16 mouse cellular contexts compared by ENCODE assay signal in the genomic region with DNA sequence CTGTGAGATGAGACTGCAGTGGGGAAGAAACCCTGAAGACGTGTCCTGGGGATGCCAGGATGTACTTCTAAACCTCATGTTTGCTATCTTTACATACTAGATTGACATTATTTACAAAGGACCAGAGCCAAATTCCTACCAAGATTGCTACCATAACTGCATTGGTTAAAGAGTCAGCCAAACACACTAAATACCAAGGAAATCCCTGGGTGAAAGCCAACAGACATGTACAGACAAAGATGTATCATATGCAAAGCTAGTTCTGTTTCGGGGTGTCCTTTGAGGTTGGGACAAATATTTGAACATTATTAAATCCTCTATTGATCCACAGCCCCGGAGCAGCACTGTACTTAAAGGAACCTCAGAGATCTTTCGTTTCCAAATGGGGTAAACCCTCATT.
"Had no signal": no experiment of that assay in that cellular context is flagged by ENCODE, and none has a peak within 500 bp of the region (broad histone marks: within the 10 kb centered on the region; RNA-seq: fewer than 3 reads in every experiment).

No protein-coding gene starts in this region.

- H3K9me3 ChIP-seq: lung, embryonic 15.5 days; midbrain, embryonic 12.5 days; midbrain, embryonic 15.5 days; neural tube, embryonic 13.5 days had no signal

- H3K27me3 ChIP-seq: lung, embryonic 15.5 days; midbrain, embryonic 12.5 days; midbrain, embryonic 15.5 days; neural tube, embryonic 13.5 days had no signal

- ATAC-seq: intestine, postnatal 0 days; liver, postnatal 0 days; midbrain, embryonic 15.5 days had no signal

- H3K9ac ChIP-seq: liver, embryonic 14.5 days; liver, postnatal 0 days; lung, embryonic 15.5 days; midbrain, embryonic 12.5 days; midbrain, embryonic 15.5 days; neural tube, embryonic 13.5 days had no signal

- H3K36me3 ChIP-seq: lung, embryonic 15.5 days; midbrain, embryonic 12.5 days; midbrain, embryonic 15.5 days; neural tube, embryonic 13.5 days had no signal

- DNase-seq: kidney, adult 2 months; kidney, postnatal 25 days; layer of hippocampus, adult 9-11 months; liver, postnatal 0 days; lung, postnatal 14 days; lung, postnatal 4 days; thymus, postnatal 25 days had no signal

- H3K27ac ChIP-seq: kidney, postnatal 0 days; layer of hippocampus, adult 2 months; liver, embryonic 14.5 days; lung, embryonic 15.5 days; midbrain, embryonic 15.5 days; neural tube, embryonic 13.5 days had no signal

- H3K4me2 ChIP-seq: lung, embryonic 15.5 days; midbrain, embryonic 12.5 days; midbrain, embryonic 15.5 days; neural tube, embryonic 13.5 days had no signal

- H3K4me3 ChIP-seq: layer of hippocampus, adult 2 months; lung, embryonic 15.5 days; midbrain, embryonic 12.5 days; midbrain, embryonic 15.5 days; myocyte; neural tube, embryonic 13.5 days had no signal
